Mouse (Mus musculus) neutrophil, adult 5-6 weeks (primary cell): ENCODE data around the gene En1. TPM values are rescaled to one million over a fixed set of nuclear protein-coding genes. Genes with fewer than 3 reads are reported as not detected.

Source experiments
- ATAC-seq: fragments of 151-379, 151-347 bp; 2 replicates; pipeline ENCODE4 v1.8.0; 2017; ENCODE audit warnings: mild to moderate bottlenecking, moderate TSS enrichment; ENCODE audit not compliant: insufficient number of reproducible peaks, poor library complexity, low FRiP score, severe bottlenecking; ENCODE audit errors: extremely low read depth
- total RNA-seq: library from RNA; stranded (forward); fragments of 200-1000 nt; gene quantifications from 2 replicates; pipeline ENCODE4 v1.2.3, GENCODE M21; 2017

The En1 gene
- total RNA-seq, 1 experiment from 2014 or later = not detected

- no peak for ATAC-seq
Observed at GRCm38 (mm10) chr1:120598196-120598940, 3.9 kb upstream of the En1 start.

DNA sequence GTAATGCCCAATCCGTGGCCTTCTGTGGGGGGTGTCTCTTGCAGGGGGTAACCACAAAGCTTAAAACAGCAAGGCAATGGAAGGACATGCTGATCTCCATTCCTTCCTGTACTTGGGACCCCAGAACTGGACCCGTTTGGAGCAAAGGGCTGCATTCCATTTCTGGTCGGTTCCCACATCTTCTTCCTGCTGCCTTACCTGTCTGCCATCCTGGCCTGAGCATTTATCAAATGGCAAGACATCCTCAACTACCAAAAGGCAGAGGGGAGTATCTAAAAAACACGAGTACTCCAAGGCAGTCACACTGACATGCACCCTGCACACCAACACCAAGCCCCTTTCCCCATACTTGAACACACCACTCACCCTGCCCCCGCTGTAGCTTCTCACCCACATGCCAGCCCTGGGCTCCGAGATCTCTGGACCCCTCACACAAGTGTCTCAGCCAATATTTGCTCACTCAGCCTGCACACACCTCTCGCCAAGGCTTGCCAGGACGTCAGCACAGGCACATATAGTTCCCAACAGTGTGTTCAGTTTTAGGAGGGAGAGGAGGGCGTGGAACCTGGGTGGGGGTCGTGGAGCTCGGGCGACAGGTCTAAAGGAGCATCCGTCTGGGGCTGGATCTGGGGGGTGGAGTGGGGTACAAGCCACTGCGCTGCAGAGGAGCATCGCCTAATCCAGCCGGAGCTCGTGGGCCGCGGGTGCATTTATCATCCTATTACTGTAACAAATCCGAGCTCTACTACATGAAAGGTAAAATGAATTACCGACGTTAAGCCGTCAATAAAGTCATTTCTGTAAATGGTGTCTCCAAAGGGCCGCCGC, 2.7 kb upstream of the En1 start:
- no peak for ATAC-seq

- no peak for ATAC-seq
Observed at GRCm38 (mm10) chr1:120600149-120600445, 2.1 kb upstream of the En1 start.

DNA sequence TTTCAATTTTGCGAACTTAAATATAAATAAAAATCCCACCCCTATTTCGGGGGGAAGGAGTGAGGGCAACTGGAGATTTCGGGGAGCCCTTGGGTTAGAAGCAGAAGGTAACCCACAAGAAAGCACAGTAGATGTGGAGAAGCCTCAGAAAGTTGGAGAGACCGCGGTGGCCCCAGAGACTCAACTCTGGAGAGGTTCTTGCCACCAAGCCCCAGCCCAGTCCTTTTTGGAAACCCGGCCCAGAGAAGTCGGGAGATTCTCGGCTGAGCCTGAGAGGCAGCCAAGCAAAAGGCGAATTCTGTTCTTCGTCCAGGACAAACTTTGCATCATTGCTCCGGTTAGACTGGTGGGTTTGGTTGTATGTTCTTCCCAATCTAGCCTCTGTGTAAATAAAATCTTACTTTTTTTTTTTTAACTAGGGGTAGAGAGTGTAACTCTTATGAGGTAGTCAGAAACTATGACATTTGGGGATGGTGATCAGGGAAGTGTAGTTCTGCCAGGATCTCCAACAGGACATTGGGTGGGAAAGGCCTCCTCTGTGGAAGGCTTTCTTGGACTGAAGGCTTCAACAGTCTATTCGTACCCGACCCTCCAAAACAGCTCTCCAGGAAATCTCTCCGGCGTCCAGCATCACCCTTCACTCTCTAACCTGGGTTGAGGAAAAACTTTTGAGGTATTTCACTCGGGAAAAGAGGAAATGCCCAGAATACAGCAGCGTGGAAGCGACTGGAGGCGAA, 1.5 kb upstream of the En1 start:
- ATAC-seq = no peak

DNA sequence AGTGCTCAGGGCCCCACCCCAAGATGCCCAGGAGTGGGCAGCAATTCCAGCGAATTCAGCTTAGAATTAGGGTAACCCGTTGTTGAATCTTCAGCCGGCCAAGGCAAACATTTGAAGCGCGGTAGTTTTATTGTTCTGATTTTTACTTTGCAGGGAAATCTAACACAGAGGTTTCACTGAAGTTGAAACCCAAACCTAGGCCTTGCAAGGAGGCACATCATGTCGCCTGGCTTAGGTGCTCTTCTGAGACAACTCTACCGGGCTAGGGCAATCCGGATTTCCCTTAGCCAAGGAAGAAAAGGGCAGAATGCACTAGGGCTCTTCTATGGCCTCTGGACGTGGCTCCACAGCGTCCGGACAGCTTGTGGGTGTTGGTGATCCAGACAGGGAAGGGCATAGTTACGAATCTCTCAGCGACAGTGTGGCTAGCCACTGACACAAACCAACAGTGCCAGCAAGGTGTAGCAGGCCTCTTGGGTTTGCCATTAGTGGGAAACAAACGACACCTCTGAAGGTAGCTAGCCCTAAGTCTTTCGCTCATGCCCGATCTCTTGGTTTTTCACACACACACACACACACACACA, 873 bp upstream of the En1 start:
- ATAC-seq = no peak

- ATAC-seq = no peak
Observed at GRCm38 (mm10) chr1:120602876-120603655, 848 bp downstream of the En1 start.

- no peak for ATAC-seq
Observed at GRCm38 (mm10) chr1:120603656-120604051, 1.4 kb downstream of the En1 start.

GRCm38 (mm10) chr1:120604431-120605142, 2.4 kb downstream of the En1 start:
- no peak for ATAC-seq

DNA sequence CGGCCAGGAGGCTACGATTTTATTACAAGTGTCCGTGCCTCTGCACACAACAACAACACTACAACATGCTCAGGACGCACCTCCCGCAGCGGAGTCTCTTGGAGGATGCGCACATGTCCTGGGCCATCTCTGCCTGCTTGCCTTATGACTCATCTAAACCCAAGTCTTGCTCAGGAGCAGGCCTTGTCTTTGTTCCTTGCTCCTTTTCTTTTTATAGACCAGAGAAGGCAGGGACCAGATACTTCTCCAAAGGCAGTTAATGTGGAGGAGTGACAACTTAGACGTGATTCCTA, 2.9 kb downstream of the En1 start:
- no peak for ATAC-seq

- no peak for ATAC-seq
Observed at GRCm38 (mm10) chr1:120605521-120606310, 3.5 kb downstream of the En1 start.

DNA sequence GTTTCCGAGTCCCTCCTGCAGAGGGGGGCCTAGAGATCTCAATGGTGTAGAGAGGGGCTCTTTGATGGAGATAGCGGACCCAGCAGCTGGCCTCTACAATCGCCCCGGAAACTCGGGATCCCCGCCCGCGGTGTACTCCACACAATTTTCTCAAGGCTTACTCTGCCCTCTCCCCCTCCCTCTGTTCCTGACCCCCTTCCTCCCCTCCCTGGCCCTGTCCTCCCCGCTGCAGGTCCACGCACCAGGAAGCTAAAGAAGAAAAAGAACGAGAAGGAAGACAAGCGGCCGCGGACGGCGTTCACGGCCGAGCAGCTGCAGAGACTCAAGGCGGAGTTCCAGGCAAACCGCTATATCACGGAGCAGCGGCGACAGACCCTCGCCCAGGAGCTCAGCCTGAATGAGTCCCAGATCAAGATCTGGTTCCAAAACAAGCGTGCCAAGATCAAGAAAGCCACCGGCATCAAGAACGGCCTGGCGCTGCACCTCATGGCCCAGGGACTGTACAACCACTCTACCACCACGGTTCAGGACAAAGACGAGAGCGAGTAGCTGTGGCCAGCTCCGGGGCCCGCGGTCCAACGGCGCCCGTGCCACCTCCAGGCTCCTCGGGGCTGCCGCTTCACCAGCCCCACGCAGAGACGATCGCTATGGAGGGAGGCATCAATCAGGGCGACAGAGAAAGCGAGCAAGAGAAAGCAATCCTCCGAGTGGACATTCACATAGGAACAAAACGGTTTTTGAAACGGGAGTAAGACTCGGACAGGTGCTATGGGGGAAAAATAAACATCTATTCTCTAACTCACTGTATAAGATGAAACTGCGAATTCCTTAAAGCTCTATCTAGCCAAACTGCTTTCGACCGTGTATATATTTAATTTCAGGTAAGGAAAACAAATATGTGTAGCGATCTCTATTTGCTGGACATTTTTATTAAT, 4.7 kb downstream of the En1 start:
- ATAC-seq = no peak

DNA sequence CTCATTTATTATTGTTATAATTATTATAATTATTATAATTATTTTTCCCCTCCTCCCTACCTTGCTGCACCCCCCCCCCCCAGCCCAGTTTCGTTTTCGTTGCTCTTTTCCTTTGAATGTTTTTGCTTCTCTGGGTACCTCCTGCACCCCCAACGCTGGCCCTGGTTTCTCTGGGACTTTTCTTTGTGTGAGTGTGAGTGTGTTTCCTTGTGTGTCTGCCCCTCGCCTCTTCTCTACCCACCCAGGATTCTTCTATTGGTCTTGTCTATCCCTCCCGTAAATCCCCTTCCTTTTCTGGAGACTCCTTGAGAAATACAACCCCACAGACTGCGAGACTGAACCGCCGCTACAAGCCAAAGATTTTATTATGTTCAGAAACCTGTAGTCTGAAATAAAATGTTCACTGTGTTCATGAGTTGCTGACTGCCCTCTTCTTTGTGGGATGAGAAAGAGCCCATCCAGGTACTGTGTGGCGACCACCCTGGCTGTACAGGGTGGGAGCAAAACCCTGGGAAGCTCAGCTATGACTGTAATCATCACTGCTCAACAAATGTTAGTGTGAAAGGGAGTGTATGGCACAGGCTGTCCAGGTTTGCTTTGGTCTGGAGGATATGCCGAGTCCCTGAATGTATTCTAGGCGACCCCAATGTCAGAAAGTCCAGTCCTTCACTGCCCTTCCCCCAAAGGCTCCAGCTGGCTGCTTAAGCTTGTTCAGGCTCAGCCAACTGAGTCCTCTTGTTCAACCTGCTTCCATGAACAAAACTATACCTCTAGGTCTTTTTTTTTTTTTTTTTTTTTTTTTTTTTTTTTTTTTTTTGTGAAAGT, 5.6 kb downstream of the En1 start:
- no peak for ATAC-seq

- no peak for ATAC-seq
Observed at GRCm38 (mm10) chr1:120608461-120608860, 6.2 kb downstream of the En1 start.

DNA sequence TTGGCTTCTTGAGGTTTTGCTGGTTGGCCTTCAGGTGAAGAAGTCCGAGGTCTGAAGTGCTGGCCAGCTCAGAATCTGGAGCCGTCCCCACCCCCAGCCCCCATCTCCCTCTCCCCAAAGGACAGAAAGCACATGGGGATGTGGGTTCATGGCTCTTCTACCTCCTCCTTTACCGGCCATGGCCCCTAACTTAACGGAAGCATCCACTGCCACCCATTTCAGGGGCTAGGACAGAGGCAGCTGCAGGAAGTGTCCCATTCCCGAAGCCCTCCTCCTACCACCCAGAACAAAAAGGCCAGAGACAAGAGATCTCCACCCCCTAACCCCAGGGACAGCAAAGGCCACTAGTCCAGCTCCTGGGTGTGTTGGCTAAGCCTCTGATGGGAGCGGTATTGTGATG, 7.4 kb downstream of the En1 start:
- no peak for ATAC-seq

- ATAC-seq = no peak
Observed at GRCm38 (mm10) chr1:120613461-120614306, 11.5 kb downstream of the En1 start.
